Mouse (Mus musculus): Measurements from ENCODE around the gene Nes. TPM values are rescaled to one million over a fixed set of nuclear protein-coding genes. Genes with fewer than 3 reads are reported as not detected.

Gene Nes
- polyA plus RNA-seq, 1 experiment from 2014 or later: 10.2 TPM

DNA sequence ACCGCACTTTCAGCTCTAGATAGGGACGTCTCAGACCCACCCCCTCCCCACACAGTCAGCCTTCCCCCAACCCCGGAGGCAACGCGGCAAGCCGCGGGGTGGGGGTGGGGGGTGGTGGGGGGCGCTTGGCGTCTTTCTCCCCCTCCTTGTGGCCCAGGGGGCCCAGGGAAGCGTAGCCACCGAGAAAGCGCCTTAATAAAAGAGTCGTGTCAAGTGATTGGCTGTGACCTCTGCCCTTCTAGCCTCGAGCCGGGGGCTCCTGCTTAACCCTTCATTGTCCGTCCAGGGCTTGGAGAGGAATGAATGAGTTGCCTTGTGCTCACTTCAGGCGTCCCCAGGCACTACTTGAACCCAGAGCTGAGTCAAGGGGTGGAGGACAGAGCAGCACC lies 23.1 kb upstream of the Nes start:
- Histone ChIP-seq H3K27ac (ENCODE audit: low read length) (no peak overlapping the region), H3K4me1 (ENCODE audit: control insufficient read depth, insufficient read depth, low read length) (peaks cover 30% of the 10 kb centered on the region), H3K9ac (ENCODE audit: low read length) (peak overlapping the region; percentile 65), H3K27me3 (ENCODE audit: control insufficient read depth, insufficient read depth, low read length) (no peaks in the 10 kb centered on the region; the same call in 1 of the 2 replicates), H3K36me3 (ENCODE audit: control insufficient read depth, insufficient read depth, low read length) (no peaks in the 10 kb centered on the region), H3K4me2 (ENCODE audit: low read depth, low read length) (peak overlapping the region; percentile 60), H3K4me3 (replicated peaks; ENCODE audit: low read length) (peak overlapping the region; percentile 37), H3K9me3 (replicated peaks; ENCODE audit: control insufficient read depth, low read length) (no peaks in the 10 kb centered on the region)
- no peak for ATAC-seq (ENCODE audit: insufficient read depth, low FRiP score)
- WGBS: 2% methylated on average over 17 of the region's 17 CpGs

- H3K4me2 ChIP-seq (ENCODE audit: low read depth, low read length): peak within 1 kb of the TSS; percentile 60
- H3K9me3 ChIP-seq (replicated peaks; ENCODE audit: control insufficient read depth, low read length): no peaks in the 10 kb centered on the region
- no peak for ATAC-seq (ENCODE audit: insufficient read depth, low FRiP score)
- peaks cover 30% of the 10 kb centered on the region for H3K4me1 ChIP-seq (ENCODE audit: control insufficient read depth, insufficient read depth, low read length)
- no peaks in the 10 kb centered on the region for H3K36me3 ChIP-seq (ENCODE audit: control insufficient read depth, insufficient read depth, low read length)
- 5% methylated on average over 35 of the region's 35 CpGs for WGBS
- H3K27me3 ChIP-seq (ENCODE audit: control insufficient read depth, insufficient read depth, low read length): no peaks in the 10 kb centered on the region; the same call in 1 of the 2 replicates
- H3K27ac ChIP-seq (ENCODE audit: low read length): no peak within 1 kb of the TSS
- peak within 1 kb of the TSS; percentile 65 for H3K9ac ChIP-seq (ENCODE audit: low read length)
- peak within 1 kb of the TSS; percentile 37 for H3K4me3 ChIP-seq (replicated peaks; ENCODE audit: low read length)
Observed at GRCm38 (mm10) chr3:87948378-87949265, 22.3 kb upstream of the Nes start, which contains the start of gene Crabp2. TSS of gene Crabp2 (plus strand) at chr3:87948666.

DNA sequence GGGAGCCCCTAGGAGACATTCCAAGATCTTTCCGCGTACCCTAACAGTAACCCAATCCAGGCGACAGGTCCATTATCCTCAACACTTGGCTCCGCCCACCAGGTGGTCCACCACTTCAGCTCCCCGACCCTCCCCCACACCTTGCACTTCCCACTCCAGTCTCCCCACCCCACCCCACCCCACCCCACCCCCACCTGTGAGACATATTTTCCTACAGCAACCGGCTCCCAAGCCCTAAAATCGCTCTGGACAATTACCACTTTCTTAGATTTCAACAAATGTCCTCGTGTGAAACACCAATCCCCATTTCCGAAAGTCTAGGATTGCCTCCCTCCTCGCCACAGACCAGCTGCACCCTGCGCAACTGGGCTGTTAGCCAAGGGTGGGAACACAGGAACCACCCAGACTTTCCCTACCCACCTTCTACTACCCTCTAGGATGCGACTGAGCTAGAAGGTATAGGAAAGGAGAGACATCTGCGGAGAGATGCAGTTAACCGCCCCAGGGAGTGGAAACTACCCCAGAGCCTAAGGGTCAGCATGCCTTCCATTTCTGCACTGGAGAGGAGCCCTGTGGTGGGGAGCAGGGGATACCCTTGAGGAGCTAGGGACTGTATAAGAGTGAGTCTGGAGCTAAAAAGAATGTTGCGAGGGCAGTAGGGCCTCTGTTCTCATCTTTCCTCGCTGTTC lies 21.5 kb upstream of the Nes start:
- 21% methylated on average over 16 of the region's 16 CpGs for WGBS
- Histone ChIP-seq H3K4me1 (ENCODE audit: control insufficient read depth, insufficient read depth, low read length) (peaks cover 30% of the 10 kb centered on the region), H3K27ac (ENCODE audit: low read length) (no peak overlapping the region), H3K27me3 (ENCODE audit: control insufficient read depth, insufficient read depth, low read length) (no peaks in the 10 kb centered on the region; the same call in 1 of the 2 replicates), H3K9me3 (replicated peaks; ENCODE audit: control insufficient read depth, low read length) (no peaks in the 10 kb centered on the region), H3K4me3 (replicated peaks; ENCODE audit: low read length) (peak overlapping the region; percentile 37; the same call in 1 of the 2 replicates), H3K4me2 (ENCODE audit: low read depth, low read length) (peak overlapping the region; percentile 60), H3K36me3 (ENCODE audit: control insufficient read depth, insufficient read depth, low read length) (no peaks in the 10 kb centered on the region), H3K9ac (ENCODE audit: low read length) (0 out of 2 replicates have a peak overlapping the region, but pooled peaks have one; percentile 6)
- ATAC-seq (ENCODE audit: insufficient read depth, low FRiP score): no peak

GRCm38 (mm10) chr3:87949955-87950515 lies 20.8 kb upstream of the Nes start:
- H3K4me1 ChIP-seq (ENCODE audit: control insufficient read depth, insufficient read depth, low read length): peaks cover 30% of the 10 kb centered on the region
- H3K4me2 ChIP-seq (ENCODE audit: low read depth, low read length): no peak overlapping the region; the same call in 1 of the 2 replicates
- 23% methylated on average over 13 of the region's 13 CpGs for WGBS
- no peak overlapping the region for H3K9ac ChIP-seq (ENCODE audit: low read length)
- H3K4me3 ChIP-seq (replicated peaks; ENCODE audit: low read length): 0 out of 2 replicates have a peak overlapping the region, but pooled peaks have one; percentile 1
- H3K9me3 ChIP-seq (replicated peaks; ENCODE audit: control insufficient read depth, low read length): no peaks in the 10 kb centered on the region
- no peak overlapping the region for H3K27ac ChIP-seq (ENCODE audit: low read length)
- ATAC-seq (ENCODE audit: insufficient read depth, low FRiP score): no peak
- H3K36me3 ChIP-seq (ENCODE audit: control insufficient read depth, insufficient read depth, low read length): no peaks in the 10 kb centered on the region
- no peaks in the 10 kb centered on the region; the same call in 1 of the 2 replicates for H3K27me3 ChIP-seq (ENCODE audit: control insufficient read depth, insufficient read depth, low read length)

DNA sequence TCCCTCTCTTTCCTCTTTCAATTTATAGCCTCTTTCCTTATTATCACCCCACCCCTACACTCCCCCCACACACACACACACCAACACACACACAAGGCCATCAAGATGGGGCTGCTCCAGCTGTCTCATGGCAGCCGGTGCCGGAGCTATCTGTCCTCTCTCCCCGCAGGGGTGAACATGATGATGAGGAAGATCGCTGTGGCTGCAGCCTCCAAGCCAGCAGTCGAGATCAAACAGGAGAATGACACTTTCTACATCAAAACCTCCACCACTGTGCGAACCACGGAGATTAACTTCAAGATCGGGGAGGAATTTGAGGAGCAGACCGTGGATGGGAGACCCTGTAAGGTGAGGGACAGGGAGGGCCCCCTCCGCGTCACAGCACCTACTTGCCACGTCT lies 18.9 kb upstream of the Nes start:
- Histone ChIP-seq H3K9me3 (replicated peaks; ENCODE audit: control insufficient read depth, low read length) (no peaks in the 10 kb centered on the region), H3K9ac (ENCODE audit: low read length) (peak overlapping the region; percentile 58; the same call in 1 of the 2 replicates), H3K27me3 (ENCODE audit: control insufficient read depth, insufficient read depth, low read length) (no peaks in the 10 kb centered on the region; the same call in 1 of the 2 replicates), H3K4me3 (replicated peaks; ENCODE audit: low read length) (peak overlapping the region; percentile 35), H3K4me1 (ENCODE audit: control insufficient read depth, insufficient read depth, low read length) (peaks cover 27% of the 10 kb centered on the region), H3K27ac (ENCODE audit: low read length) (peak overlapping the region; percentile 57; the same call in 1 of the 2 replicates), H3K36me3 (ENCODE audit: control insufficient read depth, insufficient read depth, low read length) (no peaks in the 10 kb centered on the region), H3K4me2 (ENCODE audit: low read depth, low read length) (peak overlapping the region; percentile 54)
- no peak for ATAC-seq (ENCODE audit: insufficient read depth, low FRiP score)
- 25% methylated on average over 12 of the region's 12 CpGs for WGBS

GRCm38 (mm10) chr3:87952440-87952839 lies 18.4 kb upstream of the Nes start:
- WGBS: 10% methylated on average over 5 of the region's 5 CpGs
- ATAC-seq (ENCODE audit: insufficient read depth, low FRiP score): peak; percentile 68; the same call in 1 of the 2 replicates

GRCm38 (mm10) chr3:87958056-87958455 lies 12.8 kb upstream of the Nes start:
- Histone ChIP-seq H3K9ac (ENCODE audit: low read length) (no peak overlapping the region), H3K4me3 (replicated peaks; ENCODE audit: low read length) (no peak overlapping the region), H3K9me3 (replicated peaks; ENCODE audit: control insufficient read depth, low read length) (no peaks in the 10 kb centered on the region), H3K36me3 (ENCODE audit: control insufficient read depth, insufficient read depth, low read length) (no peaks in the 10 kb centered on the region), H3K4me1 (ENCODE audit: control insufficient read depth, insufficient read depth, low read length) (peaks cover 23% of the 10 kb centered on the region), H3K27ac (ENCODE audit: low read length) (peak overlapping the region; percentile 56; the same call in 1 of the 2 replicates), H3K4me2 (ENCODE audit: low read depth, low read length) (no peak overlapping the region), H3K27me3 (ENCODE audit: control insufficient read depth, insufficient read depth, low read length) (no peaks in the 10 kb centered on the region)
- WGBS: 12% methylated on average over 1 of the region's 1 CpGs
- no peak for ATAC-seq (ENCODE audit: insufficient read depth, low FRiP score)

More at GRCm38 (mm10) chr3:87952440-87952839, 18.4 kb upstream of the Nes start:
- Histone ChIP-seq H3K9ac (ENCODE audit: low read length) (peak overlapping the region; percentile 62), H3K36me3 (ENCODE audit: control insufficient read depth, insufficient read depth, low read length) (no peaks in the 10 kb centered on the region), H3K4me3 (replicated peaks; ENCODE audit: low read length) (peak overlapping the region; percentile 35), H3K27me3 (ENCODE audit: control insufficient read depth, insufficient read depth, low read length) (no peaks in the 10 kb centered on the region; the same call in 1 of the 2 replicates), H3K27ac (ENCODE audit: low read length) (peak overlapping the region; percentile 57; the same call in 1 of the 2 replicates), H3K4me1 (ENCODE audit: control insufficient read depth, insufficient read depth, low read length) (peaks cover 24% of the 10 kb centered on the region), H3K4me2 (ENCODE audit: low read depth, low read length) (peak overlapping the region; percentile 54), H3K9me3 (replicated peaks; ENCODE audit: control insufficient read depth, low read length) (no peaks in the 10 kb centered on the region)

DNA sequence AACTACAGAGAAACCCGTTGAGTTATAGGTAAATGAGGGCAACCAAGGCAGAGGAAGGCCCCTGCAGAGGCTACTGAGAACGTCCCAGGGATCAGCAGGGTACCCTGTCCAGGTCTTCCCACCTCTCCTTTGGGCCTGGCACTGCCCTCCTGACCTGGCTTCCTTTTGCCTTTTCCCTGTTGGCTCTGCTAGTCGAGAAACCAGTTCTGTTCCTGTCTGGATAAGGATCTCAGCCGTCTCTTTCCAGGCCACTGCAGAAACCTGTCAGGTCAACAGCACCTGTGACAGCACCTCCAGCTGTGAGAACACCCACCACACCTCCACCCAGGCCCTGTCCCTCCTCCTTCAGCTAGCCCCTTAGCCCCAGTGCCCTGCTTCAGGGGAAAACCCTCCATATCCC lies 12.4 kb upstream of the Nes start:
- Histone ChIP-seq H3K9ac (ENCODE audit: low read length) (no peak overlapping the region), H3K4me1 (ENCODE audit: control insufficient read depth, insufficient read depth, low read length) (peaks cover 23% of the 10 kb centered on the region), H3K27me3 (ENCODE audit: control insufficient read depth, insufficient read depth, low read length) (no peaks in the 10 kb centered on the region), H3K4me3 (replicated peaks; ENCODE audit: low read length) (no peak overlapping the region), H3K9me3 (replicated peaks; ENCODE audit: control insufficient read depth, low read length) (no peaks in the 10 kb centered on the region), H3K27ac (ENCODE audit: low read length) (peak overlapping the region; percentile 56; the same call in 1 of the 2 replicates), H3K36me3 (ENCODE audit: control insufficient read depth, insufficient read depth, low read length) (no peaks in the 10 kb centered on the region), H3K4me2 (ENCODE audit: low read depth, low read length) (no peak overlapping the region)
- no peak for ATAC-seq (ENCODE audit: insufficient read depth, low FRiP score)
- 16% methylated on average over 4 of the region's 4 CpGs for WGBS

Data from stomach, embryonic 16.5 days (tissue).